Mouse (Mus musculus): ENCODE data around the gene Dap.

GRCm38 (mm10) chr15:31279120-31279519 lies 55.0 kb downstream of the Dap start:
- TF ChIP-seq CTCF (IDR thresholded peaks at IDR 0.05; ENCODE audit: extremely low read depth, insufficient read length, insufficient replicate concordance, low read depth, low read length) (no peak), POLR2A (IDR thresholded peaks at IDR 0.05; ENCODE audit: low read depth, low read length) (no peak)
